ENCODE assay signal across 8 mouse cellular contexts in genomic region chr7:82868309-82869230, GRCm38 (mm10). TPM values are rescaled to one million over a fixed set of nuclear protein-coding genes. Genes with fewer than 3 reads are reported as not detected.
DNase-seq lines count a peak whose midpoint lies in the region; ATAC-seq lines count a peak whose summit lies in the region.

No protein-coding gene starts in this region.

- peak overlapping the region; percentile 98 for H3K27ac ChIP-seq in heart, embryonic 11.5 days (ENCODE audit: low read depth, low read length)
- H3K27ac ChIP-seq in kidney, embryonic 16.5 days (ENCODE audit: low read length): peak overlapping the region; percentile 97
- H3K27ac ChIP-seq in liver, embryonic 13.5 days: no peak overlapping the region
- H3K27ac ChIP-seq in neural tube, embryonic 13.5 days (replicated peaks): peak overlapping the region; percentile 100

- H3K36me3 ChIP-seq in heart, embryonic 11.5 days (ENCODE audit: control insufficient read depth, insufficient read depth, low read length): no peaks in the 10 kb centered on the region
- H3K36me3 ChIP-seq in kidney, embryonic 16.5 days (ENCODE audit: insufficient read depth, low read length): 0 out of 2 replicates have a peak, but pooled peaks cover 5% of the 10 kb centered on the region
- no peaks in the 10 kb centered on the region for H3K36me3 ChIP-seq in liver, embryonic 13.5 days
- H3K36me3 ChIP-seq in neural tube, embryonic 13.5 days: peaks cover 31% of the 10 kb centered on the region

- H3K4me3 ChIP-seq in heart, embryonic 11.5 days (ENCODE audit: low read depth, low read length): peak overlapping the region; percentile 84
- H3K4me3 ChIP-seq in kidney, embryonic 16.5 days (ENCODE audit: low read length): peak overlapping the region; percentile 92
- peak overlapping the region; percentile 68 for H3K4me3 ChIP-seq in liver, embryonic 13.5 days (replicated peaks)
- peak overlapping the region; percentile 99 for H3K4me3 ChIP-seq in neural tube, embryonic 13.5 days

- peak; percentile 23 for DNase-seq in 3T3-L1 (ENCODE audit: low read depth, low spot score)
- peak; percentile 57 for DNase-seq in ZHBTc4 (ENCODE audit: low read depth, low spot score)
- peak; percentile 71 for DNase-seq in embryo, embryonic 9.5 days (ENCODE audit: extremely low spot score)
- DNase-seq in liver, embryonic 13.5 days: no peak
- DNase-seq in thymus, postnatal 0 days (ENCODE audit: low spot score): peak; percentile 74

- no peaks in the 10 kb centered on the region for H3K27me3 ChIP-seq in heart, embryonic 11.5 days (ENCODE audit: control insufficient read depth, insufficient read depth, low read length)
- H3K27me3 ChIP-seq in kidney, embryonic 16.5 days (ENCODE audit: insufficient read depth, low read length): no peaks in the 10 kb centered on the region
- peaks cover 58% of the 10 kb centered on the region for H3K27me3 ChIP-seq in liver, embryonic 13.5 days
- H3K27me3 ChIP-seq in neural tube, embryonic 13.5 days: no peaks in the 10 kb centered on the region

- peaks cover 17% of the 10 kb centered on the region for H3K4me1 ChIP-seq in heart, embryonic 11.5 days (ENCODE audit: control insufficient read depth, insufficient read depth, low read length)
- peaks cover 27% of the 10 kb centered on the region for H3K4me1 ChIP-seq in kidney, embryonic 16.5 days (ENCODE audit: insufficient read depth, low read length)
- peaks cover 44% of the 10 kb centered on the region for H3K4me1 ChIP-seq in liver, embryonic 13.5 days (replicated peaks)
- H3K4me1 ChIP-seq in neural tube, embryonic 13.5 days (replicated peaks): peaks cover 44% of the 10 kb centered on the region

- no peaks in the 10 kb centered on the region for H3K9me3 ChIP-seq in heart, embryonic 11.5 days (replicated peaks; ENCODE audit: control insufficient read depth, low read length)
- H3K9me3 ChIP-seq in kidney, embryonic 16.5 days (ENCODE audit: low read length): no peaks in the 10 kb centered on the region
- no peaks in the 10 kb centered on the region for H3K9me3 ChIP-seq in liver, embryonic 13.5 days (replicated peaks)
- no peaks in the 10 kb centered on the region for H3K9me3 ChIP-seq in neural tube, embryonic 13.5 days

- peak overlapping the region; percentile 97 for H3K9ac ChIP-seq in heart, embryonic 11.5 days (ENCODE audit: low read depth, low read length)
- peak overlapping the region; percentile 96 for H3K9ac ChIP-seq in kidney, embryonic 16.5 days (replicated peaks; ENCODE audit: low read length)
- H3K9ac ChIP-seq in liver, embryonic 13.5 days: peak overlapping the region; percentile 72; the same call in 1 of the 2 replicates
- peak overlapping the region; percentile 100 for H3K9ac ChIP-seq in neural tube, embryonic 13.5 days

- WGBS in heart, embryonic 11.5 days (ENCODE audit: insufficient replicate concordance): 1% methylated on average over 56 of the region's 56 CpGs
- WGBS in kidney, embryonic 16.5 days: under 1% methylated on average over 56 of the region's 56 CpGs
- 2% methylated on average over 56 of the region's 56 CpGs for WGBS in liver, embryonic 13.5 days (ENCODE audit: insufficient replicate concordance)
- WGBS in neural tube, embryonic 13.5 days: under 1% methylated on average over 56 of the region's 56 CpGs

- peak overlapping the region; percentile 96 for H3K4me2 ChIP-seq in heart, embryonic 11.5 days
- H3K4me2 ChIP-seq in kidney, embryonic 16.5 days (replicated peaks; ENCODE audit: low read depth, low read length): peak overlapping the region; percentile 93
- peak overlapping the region; percentile 92 for H3K4me2 ChIP-seq in liver, embryonic 13.5 days
- peak overlapping the region; percentile 95 for H3K4me2 ChIP-seq in neural tube, embryonic 13.5 days

- no peak for ATAC-seq in heart, embryonic 11.5 days (replicated peaks; ENCODE audit: insufficient number of reproducible peaks, low FRiP score, low TSS enrichment)
- no peak for ATAC-seq in kidney, embryonic 16.5 days (ENCODE audit: low FRiP score, low TSS enrichment)
- ATAC-seq in liver, embryonic 13.5 days (ENCODE audit: low read depth): no peak
- no peak for ATAC-seq in neural tube, embryonic 13.5 days (ENCODE audit: low read depth)

RNA-seq across cellular contexts. Expression of gene Mex3b, which starts 1.4 kb away (rescaled TPM):
- polyA plus RNA-seq in heart, embryonic 11.5 days (2014; fragmentation: Nextera tagmentation; extraction: Ambion mirVana): 10.8 and 12.2 TPM in 2 replicates
- polyA plus RNA-seq in kidney, embryonic 16.5 days (2015; fragmentation: Nextera tagmentation; extraction: Ambion mirVana): 9.9 and 10.5 TPM in 2 replicates
- polyA plus RNA-seq in liver, embryonic 13.5 days (2015; fragmentation: Nextera tagmentation; extraction: Ambion mirVana): 0.68 and 1.1 TPM in 2 replicates
- 31.8 and 39.2 TPM in 2 replicates for polyA plus RNA-seq in neural tube, embryonic 13.5 days (2015; fragmentation: Nextera tagmentation; extraction: Ambion mirVana)
- 9.5 and 10.1 TPM in 2 replicates for polyA plus RNA-seq in thymus, postnatal 0 days (2015; fragmentation: Nextera tagmentation; extraction: Ambion mirVana)
